Mouse (Mus musculus) thymus, postnatal 10 days (tissue): Measurements from ENCODE around the gene Nkapd1.
"Not testable (repeated sequence)": the region's sequence is repeated elsewhere in the genome, so short reads cannot be mapped to it uniquely, and the experiment has no call there.

Experiments
- DNase-seq, 2 experiments: peaks; one replicate each; pipeline ENCODE4 v3.0.0; 2021; ENCODE audit warnings: low spot score in 2 of 2

Nkapd1 gene

GRCm38 (mm10) chr9:50616766-50617603, at the start of gene Nkapd1, which contains the start of gene Pih1d2:
Nkapd1 (minus strand) TSS chr9:50617464.
Pih1d2 (plus strand) TSS chr9:50617321.
- DNase-seq: peak; percentile 78 to 86

GRCm38 (mm10) chr9:50666442-50666841, 49.2 kb upstream of the Nkapd1 start:
- DNase-seq: no peak

- no peak for DNase-seq
These were observed 47.6 kb upstream of the Nkapd1 start for GRCm38 (mm10) chr9:50664826-50665225.

GRCm38 (mm10) chr9:50660431-50660830, 43.2 kb upstream of the Nkapd1 start:
- DNase-seq: peak; percentile 16 to 38

- DNase-seq: peak; percentile 64 to 73
These were observed 42.3 kb upstream of the Nkapd1 start, which contains the start of gene Dlat for GRCm38 (mm10) chr9:50659392-50660217. Dlat (minus strand) TSS chr9:50659780.

- DNase-seq: no peak
These were observed 41.7 kb upstream of the Nkapd1 start for GRCm38 (mm10) chr9:50658941-50659388.

- DNase-seq: no peak
These were observed 41.1 kb upstream of the Nkapd1 start for GRCm38 (mm10) chr9:50658391-50658790.

GRCm38 (mm10) chr9:50650503-50650902, 33.2 kb upstream of the Nkapd1 start:
- no peak for DNase-seq

- DNase-seq: no peak
These were observed 29.6 kb upstream of the Nkapd1 start for GRCm38 (mm10) chr9:50646826-50647370.

GRCm38 (mm10) chr9:50634270-50634669, 17.0 kb upstream of the Nkapd1 start:
- no peak for DNase-seq

GRCm38 (mm10) chr9:50633059-50633458, 15.8 kb upstream of the Nkapd1 start:
- no peak for DNase-seq

- DNase-seq: no peak
These were observed 14.9 kb upstream of the Nkapd1 start for GRCm38 (mm10) chr9:50632016-50632688.

GRCm38 (mm10) chr9:50630903-50631302, 13.6 kb upstream of the Nkapd1 start:
- DNase-seq: not testable (repeated sequence)

GRCm38 (mm10) chr9:50617794-50618330, 598 bp upstream of the Nkapd1 start:
- no peak for DNase-seq

- DNase-seq: no peak
These were observed 1.1 kb downstream of the Nkapd1 start for GRCm38 (mm10) chr9:50616161-50616560.

- no peak for DNase-seq
These were observed 5.1 kb downstream of the Nkapd1 start for GRCm38 (mm10) chr9:50612115-50612514.

GRCm38 (mm10) chr9:50604338-50604737, 12.9 kb downstream of the Nkapd1 start:
- no peak for DNase-seq

GRCm38 (mm10) chr9:50603998-50604324, 13.3 kb downstream of the Nkapd1 start:
- no peak for DNase-seq

- peak; percentile 89 to 90 for DNase-seq
These were observed 13.9 kb downstream of the Nkapd1 start, which contains the start of the genes Sdhd and Timm8b for GRCm38 (mm10) chr9:50603189-50603997. Sdhd (minus strand) TSS chr9:50603812. Timm8b (plus strand) TSS chr9:50603910.
